Mouse (Mus musculus) limb, embryonic 11.5 days (tissue): Measurements from ENCODE around the gene Pls3. TPM values are rescaled to one million over a fixed set of nuclear protein-coding genes. Genes with fewer than 3 reads are reported as not detected.

Source experiments
- ATAC-seq: fragments of 200-750 bp; cut with Nextera tagmentation; 2 replicates; pipeline ENCODE4 v1.8.0; 2017; ENCODE audit warnings: low read depth; ENCODE audit not compliant: insufficient number of reproducible peaks, low FRiP score, low TSS enrichment
- DNase-seq: peaks from one replicate; pipeline ENCODE4 v3.0.0-alpha.2; 2015; ENCODE audit warnings: low spot score
- H3K27ac ChIP-seq: fragments of 300-500 bp; sonication (generic); replicated peaks from 2 replicates; pipeline ENCODE4 v1.5.1; 2014; ENCODE audit warnings: low read depth, mild to moderate bottlenecking, low read length
- H3K27me3 ChIP-seq: fragments of 300-500 bp; sonication (generic); 2 replicates; pipeline ENCODE4 v1.6.1; 2014; ENCODE audit warnings: mild to moderate bottlenecking, low read length, mixed read lengths; ENCODE audit not compliant: control insufficient read depth, insufficient read depth
- H3K36me3 ChIP-seq: fragments of 300-500 bp; sonication (generic); 2 replicates; pipeline ENCODE4 v1.6.1; 2014; ENCODE audit warnings: mild to moderate bottlenecking, low read length, moderate library complexity, mixed read lengths; ENCODE audit not compliant: control insufficient read depth, insufficient read depth
- H3K4me1 ChIP-seq: fragments of 300-500 bp; sonication (generic); 2 replicates; pipeline ENCODE4 v1.6.1; 2014; ENCODE audit warnings: low read length, mixed read lengths; ENCODE audit not compliant: control insufficient read depth, insufficient read depth
- H3K4me2 ChIP-seq: fragments of 300-500 bp; sonication (generic); 2 replicates; pipeline ENCODE4 v1.6.1; 2014; ENCODE audit warnings: low read depth, mild to moderate bottlenecking, moderate library complexity; ENCODE audit not compliant: severe bottlenecking
- H3K4me3 ChIP-seq: fragments of 300-500 bp; sonication (generic); 2 replicates; pipeline ENCODE4 v1.5.1; 2014; ENCODE audit warnings: low read depth, low read length
- H3K9ac ChIP-seq: fragments of 300-500 bp; sonication (generic); 2 replicates; pipeline ENCODE4 v1.6.1; 2014; ENCODE audit warnings: mild to moderate bottlenecking, low read length
- H3K9me3 ChIP-seq: fragments of 300-500 bp; sonication (generic); 2 replicates; pipeline ENCODE4 v1.6.1; 2016; ENCODE audit warnings: low read length; ENCODE audit not compliant: control insufficient read depth
- WGBS: fragments of 180-500 bp; shearing (Covaris S2); extraction: QIAGEN DNeasy Blood & Tissue Kit; methylation state at CpG from one replicate; pipeline ENCODE4 v1.1.7; 2014; 5-methylcytosine and 5-hydroxymethylcytosine counted together
- polyA plus RNA-seq: library from polyadenylated mRNA; unstranded; fragments of >200 nt; fragmentation: Nextera tagmentation; extraction: Ambion mirVana; gene quantifications from 2 replicates; pipeline ENCODE4 v1.2.1, GENCODE M21; 2014

The Pls3 gene
- polyA plus RNA-seq, 1 experiment from 2014 or later, result 88.5 TPM

- ATAC-seq (no peak), DNase-seq (no peak)
- H3K27me3 ChIP-seq, result no peaks in the 10 kb centered on the region
- no peak overlapping the region for H3K4me3 ChIP-seq
- no peaks in the 10 kb centered on the region for H3K9me3 ChIP-seq
- no peak overlapping the region for H3K4me2 ChIP-seq
- WGBS, result 81% methylated on average over 4 of the region's 4 CpGs
- no peaks in the 10 kb centered on the region for H3K36me3 ChIP-seq
- H3K9ac ChIP-seq, result no peak overlapping the region
- H3K27ac ChIP-seq, result no peak overlapping the region
- H3K4me1 ChIP-seq, result no peaks in the 10 kb centered on the region
Observed at GRCm38 (mm10) chrX:75844290-75844689, 30.7 kb downstream of the Pls3 start.

DNA sequence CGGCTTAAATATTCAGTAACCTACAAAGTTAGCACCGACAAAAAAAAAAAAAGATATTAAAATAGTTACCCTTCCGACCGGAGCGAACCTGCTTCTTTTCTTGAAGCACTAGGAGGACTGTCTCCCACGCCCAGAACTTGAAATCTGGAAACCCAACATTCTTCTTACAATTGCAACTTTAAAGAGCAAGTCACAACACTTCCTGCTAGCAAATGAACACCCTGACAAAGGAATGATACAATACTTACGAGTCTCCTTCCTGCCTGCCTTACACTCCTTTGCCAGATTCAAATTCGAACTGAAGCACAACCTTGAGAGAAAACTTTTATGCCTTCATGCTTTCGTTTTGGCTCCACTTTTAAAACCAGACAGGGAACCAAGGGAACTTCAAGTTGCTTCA lies 32.1 kb downstream of the Pls3 start:
- no peak overlapping the region for H3K4me2 ChIP-seq
- H3K27me3 ChIP-seq, result no peaks in the 10 kb centered on the region
- H3K4me1 ChIP-seq, result no peaks in the 10 kb centered on the region
- 74% methylated on average over 9 of the region's 9 CpGs for WGBS
- no peak for DNase-seq
- no peak for ATAC-seq
- no peaks in the 10 kb centered on the region for H3K9me3 ChIP-seq
- no peak overlapping the region for H3K4me3 ChIP-seq
- no peak overlapping the region for H3K9ac ChIP-seq
- no peak overlapping the region for H3K27ac ChIP-seq
- no peaks in the 10 kb centered on the region for H3K36me3 ChIP-seq

- Histone ChIP-seq H3K9ac (no peak overlapping the region), H3K4me2 (no peak overlapping the region), H3K27ac (no peak overlapping the region), H3K4me1 (no peaks in the 10 kb centered on the region), H3K27me3 (no peaks in the 10 kb centered on the region), H3K4me3 (no peak overlapping the region), H3K9me3 (no peaks in the 10 kb centered on the region), H3K36me3 (no peaks in the 10 kb centered on the region)
- no peak for DNase-seq
- ATAC-seq, result no peak
- WGBS, result 81% methylated on average over 2 of the region's 2 CpGs
Observed at GRCm38 (mm10) chrX:75842120-75842519, 32.9 kb downstream of the Pls3 start.

- Histone ChIP-seq H3K27me3 (no peaks in the 10 kb centered on the region), H3K9ac (no peak overlapping the region), H3K36me3 (no peaks in the 10 kb centered on the region), H3K4me3 (no peak overlapping the region), H3K4me2 (no peak overlapping the region), H3K27ac (no peak overlapping the region), H3K4me1 (no peaks in the 10 kb centered on the region), H3K9me3 (no peaks in the 10 kb centered on the region)
- ATAC-seq, result no peak
- 91% methylated on average over 4 of the region's 4 CpGs for WGBS
- no peak for DNase-seq
Observed at GRCm38 (mm10) chrX:75840263-75840662, 34.7 kb downstream of the Pls3 start.

DNA sequence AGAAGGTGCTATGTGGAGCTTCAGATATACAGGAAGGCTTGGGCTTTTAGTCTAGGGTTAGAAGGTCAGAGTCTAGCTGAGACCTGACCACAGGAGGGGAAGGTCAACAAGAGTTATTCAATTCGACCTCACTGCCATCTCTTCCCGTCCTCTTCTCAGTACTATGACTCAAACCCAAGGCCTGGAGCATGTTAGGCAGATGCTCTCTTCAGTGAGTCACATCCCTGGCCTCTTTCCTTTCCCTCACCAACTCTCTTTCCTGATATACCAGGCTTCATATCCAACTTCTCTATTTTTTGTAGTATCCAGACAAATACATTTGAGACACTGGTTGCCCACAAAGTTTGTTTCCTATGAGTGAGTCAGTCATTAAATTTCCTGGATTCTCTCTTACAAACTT lies 40.1 kb downstream of the Pls3 start:
- Histone ChIP-seq H3K36me3 (no peaks in the 10 kb centered on the region), H3K4me1 (no peaks in the 10 kb centered on the region), H3K4me3 (no peak overlapping the region), H3K4me2 (no peak overlapping the region), H3K27ac (no peak overlapping the region), H3K9ac (no peak overlapping the region), H3K9me3 (no peaks in the 10 kb centered on the region), H3K27me3 (no peaks in the 10 kb centered on the region)
- 71% methylated on average over 2 of the region's 2 CpGs for WGBS
- DNase-seq (no peak), ATAC-seq (no peak)

DNA sequence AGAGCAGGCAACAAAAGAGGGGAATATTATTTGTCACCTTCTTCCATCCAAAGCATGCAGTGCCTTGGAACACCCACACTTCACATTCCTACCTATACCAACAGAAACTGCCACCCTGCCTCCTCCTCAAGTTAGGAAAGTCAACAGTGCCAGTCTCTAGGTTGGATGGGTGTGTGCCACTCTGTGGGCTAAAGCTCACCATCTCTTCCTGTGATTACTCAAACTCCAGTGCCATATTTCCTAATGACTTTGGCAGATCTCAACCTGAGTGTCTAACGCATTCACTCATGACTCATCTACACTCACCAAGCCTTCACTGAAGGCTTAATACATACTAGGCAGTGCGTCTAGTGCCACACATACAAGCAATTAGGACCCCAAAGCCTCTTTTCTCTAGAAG lies 40.7 kb downstream of the Pls3 start:
- Histone ChIP-seq H3K27ac (no peak overlapping the region), H3K9me3 (no peaks in the 10 kb centered on the region), H3K4me1 (no peaks in the 10 kb centered on the region), H3K4me2 (no peak overlapping the region), H3K9ac (no peak overlapping the region), H3K36me3 (no peaks in the 10 kb centered on the region), H3K4me3 (no peak overlapping the region), H3K27me3 (no peaks in the 10 kb centered on the region)
- ATAC-seq, result no peak
- DNase-seq, result no peak
- 86% methylated on average over 2 of the region's 2 CpGs for WGBS

DNA sequence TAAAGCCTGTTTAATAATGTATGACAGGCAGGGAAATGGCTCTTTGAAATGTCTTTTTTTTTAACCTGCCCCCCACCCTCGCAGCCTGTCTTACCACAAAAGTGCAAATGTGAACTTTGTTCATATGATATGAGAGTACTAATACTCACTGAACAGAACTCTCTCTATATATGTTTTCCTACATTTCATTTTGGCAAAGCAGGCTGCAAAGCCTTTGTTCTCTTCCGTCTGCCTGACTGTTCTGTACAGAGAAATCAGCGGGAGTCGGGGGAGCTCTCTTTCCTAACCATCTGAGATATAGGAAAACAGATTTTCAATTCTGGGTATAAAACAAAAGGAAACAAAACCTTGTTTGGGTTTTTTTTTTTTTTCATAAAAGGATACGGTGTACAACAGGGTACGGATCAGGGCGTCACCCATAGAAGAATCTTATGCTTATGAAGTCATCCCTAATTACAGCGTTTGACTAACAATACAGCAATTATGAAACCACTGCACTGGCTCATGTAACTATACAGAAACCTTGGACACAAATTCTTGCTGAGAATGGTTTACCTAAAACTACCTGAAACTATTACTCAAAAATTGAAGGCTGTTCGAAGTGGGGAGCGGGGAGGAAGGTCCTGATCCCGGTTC lies 41.9 kb downstream of the Pls3 start:
- ATAC-seq (no peak), DNase-seq (no peak)
- Histone ChIP-seq H3K4me2 (no peak overlapping the region), H3K9me3 (no peaks in the 10 kb centered on the region), H3K36me3 (no peaks in the 10 kb centered on the region), H3K9ac (no peak overlapping the region), H3K4me1 (no peaks in the 10 kb centered on the region), H3K4me3 (no peak overlapping the region), H3K27me3 (no peaks in the 10 kb centered on the region), H3K27ac (no peak overlapping the region)
- 91% methylated on average over 11 of the region's 11 CpGs for WGBS

GRCm38 (mm10) chrX:75829867-75830255 lies 45.1 kb downstream of the Pls3 start:
- no peaks in the 10 kb centered on the region for H3K9me3 ChIP-seq
- no peaks in the 10 kb centered on the region for H3K36me3 ChIP-seq
- DNase-seq (no peak), ATAC-seq (no peak)
- H3K4me2 ChIP-seq, result no peak overlapping the region
- H3K4me3 ChIP-seq, result no peak overlapping the region
- no peak overlapping the region for H3K9ac ChIP-seq
- no peak overlapping the region for H3K27ac ChIP-seq
- H3K4me1 ChIP-seq, result no peaks in the 10 kb centered on the region
- 59% methylated on average over 2 of the region's 2 CpGs for WGBS
- H3K27me3 ChIP-seq, result no peaks in the 10 kb centered on the region

DNA sequence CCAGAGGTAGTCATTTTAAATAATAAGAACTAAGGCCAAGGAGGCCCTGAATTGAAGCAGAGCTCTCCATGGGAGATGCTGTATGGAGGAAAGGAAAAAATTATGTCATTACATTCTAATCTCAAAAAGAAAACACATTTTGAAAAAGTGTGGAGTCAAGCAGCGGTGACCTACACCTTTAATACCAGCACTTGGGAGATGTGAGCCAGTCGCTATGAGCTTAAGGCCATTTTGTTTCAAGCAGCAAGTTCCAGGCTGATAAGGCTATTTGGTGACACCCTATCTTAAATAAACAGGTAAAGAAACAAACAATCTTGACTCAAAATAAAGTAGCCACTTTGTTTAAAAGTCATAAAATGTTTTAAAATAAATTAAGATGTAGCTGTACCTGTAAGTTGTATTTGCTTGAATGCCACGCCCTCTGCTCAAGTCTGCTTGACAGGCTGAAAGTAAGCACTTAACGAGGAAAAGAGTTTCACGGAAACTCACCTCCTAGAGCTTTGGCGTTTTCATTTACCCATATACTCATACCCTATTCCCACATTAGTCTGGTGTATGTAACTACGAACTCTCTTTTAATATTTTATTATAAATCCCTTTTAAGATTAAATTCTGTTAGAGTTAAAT lies 45.6 kb downstream of the Pls3 start:
- Histone ChIP-seq H3K4me2 (no peak overlapping the region), H3K4me3 (no peak overlapping the region), H3K27me3 (no peaks in the 10 kb centered on the region), H3K9ac (no peak overlapping the region), H3K9me3 (no peaks in the 10 kb centered on the region), H3K27ac (no peak overlapping the region), H3K36me3 (no peaks in the 10 kb centered on the region), H3K4me1 (no peaks in the 10 kb centered on the region)
- no peak for DNase-seq
- WGBS, result 65% methylated on average over 7 of the region's 7 CpGs
- no peak for ATAC-seq
